Mouse (Mus musculus) hindbrain, postnatal 0 days (tissue): ENCODE measurements around the gene Cnp. TPM values are rescaled to one million over a fixed set of nuclear protein-coding genes. Genes with fewer than 3 reads are reported as not detected.

ENCODE experiments used
- ATAC-seq: fragments of 200-750 bp; cut with Nextera tagmentation; 2 replicates; pipeline ENCODE4 v1.8.0; 2017; ENCODE audit warnings: mild to moderate bottlenecking, moderate TSS enrichment, moderate library complexity
- DNase-seq: peaks from one replicate; pipeline ENCODE4 v3.0.0-alpha.2; 2015; ENCODE audit warnings: low spot score
- H3K27ac ChIP-seq: fragments of 300-500 bp; sonication (generic); 2 replicates; pipeline ENCODE4 v1.5.1; 2014; ENCODE audit warnings: mild to moderate bottlenecking
- H3K27me3 ChIP-seq: fragments of 300-500 bp; sonication (generic); 2 replicates; pipeline ENCODE4 v1.6.1; 2014; ENCODE audit warnings: low read length, mixed read lengths; ENCODE audit not compliant: insufficient read depth
- H3K36me3 ChIP-seq: fragments of 300-500 bp; sonication (generic); 2 replicates; pipeline ENCODE4 v1.6.1; 2014; ENCODE audit warnings: low read length, mixed read lengths; ENCODE audit not compliant: insufficient read depth
- H3K4me1 ChIP-seq: fragments of 300-500 bp; sonication (generic); 2 replicates; pipeline ENCODE4 v1.6.1; 2014; ENCODE audit warnings: antibody characterized with exemption, low read length, mixed read lengths; ENCODE audit not compliant: insufficient read depth
- H3K4me2 ChIP-seq: fragments of 300-500 bp; sonication (generic); 2 replicates; pipeline ENCODE4 v1.6.1; 2014; ENCODE audit warnings: low read depth, mild to moderate bottlenecking, low read length, moderate library complexity, mixed read lengths
- H3K4me3 ChIP-seq: fragments of 300-500 bp; sonication (generic); 2 replicates; pipeline ENCODE4 v1.5.1; 2014; ENCODE audit warnings: low read length
- H3K9ac ChIP-seq: fragments of 300-500 bp; sonication (generic); replicated peaks from 2 replicates; pipeline ENCODE4 v1.6.1; 2014; ENCODE audit warnings: mild to moderate bottlenecking, low read length, moderate library complexity, mixed read lengths
- H3K9me3 ChIP-seq: fragments of 300-500 bp; sonication (generic); 2 replicates; pipeline ENCODE4 v1.6.1; 2016; ENCODE audit warnings: low read length, mixed read lengths
- CTCF ChIP-seq: IDR thresholded peaks from 2 replicates; pipeline ENCODE4 v1.5.1; 2016; ENCODE audit warnings: antibody characterized with exemption, control low read depth, low read depth
- WGBS: fragments of 180-500 bp; shearing (Covaris S2); extraction: QIAGEN DNeasy Blood & Tissue Kit; methylation state at CpG from one replicate; pipeline ENCODE4 v1.1.7; 2014; 5-methylcytosine and 5-hydroxymethylcytosine counted together
- polyA plus RNA-seq: library from polyadenylated mRNA; unstranded; fragments of >200 nt; fragmentation: Nextera tagmentation; extraction: Ambion mirVana; gene quantifications from 2 replicates; pipeline ENCODE4 v1.2.1, GENCODE M21; 2015
- total RNA-seq: library from RNA; depleted of rRNA; stranded (reverse); fragments of >200 nt; gene quantifications from 2 replicates; pipeline ENCODE4 v1.2.3, GENCODE M21; 2014

Gene Cnp
- total and polyA plus RNA-seq, 2 experiments from 2014 or later = 121 to 125 TPM

- no peak overlapping the region for H3K27ac ChIP-seq
- 82% methylated on average over 7 of the region's 7 CpGs for WGBS
- H3K9ac ChIP-seq = no peak overlapping the region
- no peak for TF ChIP-seq CTCF
- H3K4me2 ChIP-seq = no peak overlapping the region
- no peaks in the 10 kb centered on the region for H3K27me3 ChIP-seq
- peaks cover 60% of the 10 kb centered on the region for H3K36me3 ChIP-seq
- no peaks in the 10 kb centered on the region for H3K9me3 ChIP-seq
- no peak overlapping the region for H3K4me3 ChIP-seq
- no peak for ATAC-seq
- no peaks in the 10 kb centered on the region for H3K4me1 ChIP-seq
- DNase-seq = no peak
These were observed 19.9 kb downstream of the Cnp start for GRCm38 (mm10) chr11:100594608-100595007.

GRCm38 (mm10) chr11:100595533-100595932 is 20.8 kb downstream of the Cnp start:
- no peak for ATAC-seq
- H3K27me3 ChIP-seq = no peaks in the 10 kb centered on the region
- no peaks in the 10 kb centered on the region for H3K4me1 ChIP-seq
- TF ChIP-seq CTCF = no peak
- H3K4me2 ChIP-seq = no peak overlapping the region
- 82% methylated on average over 4 of the region's 4 CpGs for WGBS
- no peaks in the 10 kb centered on the region for H3K9me3 ChIP-seq
- H3K36me3 ChIP-seq = peaks cover 63% of the 10 kb centered on the region
- no peak overlapping the region for H3K27ac ChIP-seq
- DNase-seq = no peak
- no peak overlapping the region for H3K4me3 ChIP-seq
- H3K9ac ChIP-seq = no peak overlapping the region

DNA sequence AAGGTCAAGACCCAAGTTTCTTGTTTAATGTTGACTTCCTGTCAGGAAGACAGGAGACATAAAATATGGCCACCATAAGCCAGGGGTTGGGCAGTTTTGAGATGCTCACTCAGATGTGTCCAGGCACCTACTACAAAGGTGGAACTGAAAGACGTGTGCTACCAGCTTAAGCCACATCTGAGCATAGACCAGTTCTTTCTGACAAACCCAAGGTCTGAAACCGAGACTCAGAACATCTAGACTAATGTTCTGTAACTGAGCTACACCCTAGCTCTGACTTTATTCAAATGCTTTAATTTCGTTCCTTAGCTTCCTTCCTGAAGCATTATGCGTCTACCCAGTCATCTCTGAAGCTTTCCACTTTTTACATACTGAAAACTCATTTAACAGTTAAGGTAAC is 23.4 kb downstream of the Cnp start:
- Histone ChIP-seq H3K4me2 (no peak overlapping the region), H3K36me3 (peaks cover 49% of the 10 kb centered on the region), H3K27ac (no peak overlapping the region), H3K27me3 (no peaks in the 10 kb centered on the region), H3K4me3 (no peak overlapping the region), H3K9ac (no peak overlapping the region), H3K4me1 (no peaks in the 10 kb centered on the region), H3K9me3 (no peaks in the 10 kb centered on the region)
- TF ChIP-seq CTCF = no peak
- no peak for ATAC-seq
- 91% methylated on average over 4 of the region's 4 CpGs for WGBS
- no peak for DNase-seq

DNA sequence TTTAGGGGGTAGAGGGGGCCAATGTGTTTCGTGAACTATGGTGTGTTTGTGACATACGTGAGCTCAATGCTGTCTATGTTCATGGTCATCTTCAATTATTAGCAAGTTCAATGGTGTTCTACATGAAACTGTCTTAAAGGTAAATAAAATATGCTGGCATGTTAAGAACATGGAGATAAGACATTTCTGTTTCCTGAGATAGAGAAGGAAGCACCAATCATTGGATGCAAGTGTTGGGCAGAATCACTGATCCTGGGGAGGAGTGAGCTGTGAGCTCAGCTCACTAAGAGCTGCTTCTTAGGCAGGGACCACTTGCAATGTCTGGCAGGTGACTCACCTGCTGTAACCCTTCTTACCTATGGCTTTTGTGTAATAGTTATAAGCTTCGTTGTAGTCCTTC is 26.7 kb downstream of the Cnp start:
- Histone ChIP-seq H3K4me2 (no peak overlapping the region), H3K9ac (no peak overlapping the region), H3K27ac (no peak overlapping the region), H3K36me3 (peaks cover 44% of the 10 kb centered on the region), H3K9me3 (no peaks in the 10 kb centered on the region), H3K27me3 (no peaks in the 10 kb centered on the region), H3K4me3 (no peak overlapping the region), H3K4me1 (peaks cover 11% of the 10 kb centered on the region)
- DNase-seq (no peak), ATAC-seq (no peak)
- TF ChIP-seq CTCF = no peak
- WGBS = 96% methylated on average over 3 of the region's 3 CpGs

DNA sequence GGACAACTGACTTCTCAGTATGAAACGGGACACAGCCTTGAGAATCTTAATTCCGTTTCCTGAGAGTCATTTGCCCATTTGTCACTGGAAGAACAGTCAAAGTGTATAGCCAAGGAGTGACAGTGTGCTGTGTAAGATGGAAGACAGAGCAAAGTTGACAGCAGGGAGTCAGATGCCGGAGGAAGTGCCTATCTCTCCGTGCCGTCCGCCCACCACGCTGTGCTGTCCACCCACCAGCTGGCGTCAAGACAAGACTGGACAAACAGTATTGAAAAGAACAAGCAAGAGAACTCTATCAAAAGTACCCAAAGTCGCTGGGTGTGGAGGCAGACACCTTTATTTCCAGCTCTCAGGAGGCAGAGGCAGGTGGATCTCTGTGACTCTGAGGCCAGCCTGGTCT is 28.5 kb downstream of the Cnp start:
- Histone ChIP-seq H3K9ac (no peak overlapping the region), H3K27ac (peak overlapping the region; percentile 58; the same call in 1 of the 2 replicates), H3K27me3 (no peaks in the 10 kb centered on the region), H3K4me1 (peaks cover 11% of the 10 kb centered on the region), H3K9me3 (no peaks in the 10 kb centered on the region), H3K4me2 (no peak overlapping the region), H3K36me3 (peaks cover 30% of the 10 kb centered on the region), H3K4me3 (no peak overlapping the region)
- DNase-seq (no peak), ATAC-seq (no peak)
- TF ChIP-seq CTCF = no peak
- 81% methylated on average over 9 of the region's 9 CpGs for WGBS

- H3K9ac ChIP-seq = no peak overlapping the region
- TF ChIP-seq CTCF = no peak
- H3K36me3 ChIP-seq = peaks cover 24% of the 10 kb centered on the region
- ATAC-seq (no peak), DNase-seq (no peak)
- H3K4me1 ChIP-seq = peaks cover 11% of the 10 kb centered on the region
- H3K4me2 ChIP-seq = no peak overlapping the region
- no peaks in the 10 kb centered on the region for H3K27me3 ChIP-seq
- 62% methylated on average over 8 of the region's 8 CpGs for WGBS
- H3K27ac ChIP-seq = peak overlapping the region; percentile 58; the same call in 1 of the 2 replicates
- H3K9me3 ChIP-seq = no peaks in the 10 kb centered on the region
- H3K4me3 ChIP-seq = no peak overlapping the region
These were observed 29.1 kb downstream of the Cnp start for GRCm38 (mm10) chr11:100603813-100604212.

GRCm38 (mm10) chr11:100604321-100605005 is 29.8 kb downstream of the Cnp start:
- DNase-seq = no peak
- TF ChIP-seq CTCF = no peak
- H3K4me1 ChIP-seq = peaks cover 11% of the 10 kb centered on the region
- H3K4me2 ChIP-seq = no peak overlapping the region
- WGBS = 73% methylated on average over 4 of the region's 4 CpGs
- H3K27me3 ChIP-seq = no peaks in the 10 kb centered on the region
- no peaks in the 10 kb centered on the region for H3K9me3 ChIP-seq
- ATAC-seq = no peak
- peak overlapping the region; percentile 58 for H3K27ac ChIP-seq
- H3K4me3 ChIP-seq = no peak overlapping the region
- H3K36me3 ChIP-seq = peaks cover 17% of the 10 kb centered on the region; the same call in 1 of the 2 replicates
- no peak overlapping the region for H3K9ac ChIP-seq
